ENCODE assay signal across 8 mouse cellular contexts in genomic region chr8:49035519-49035918, GRCm38 (mm10).
DNase-seq lines count a peak whose midpoint lies in the region; ATAC-seq and TF ChIP-seq lines count a peak whose summit lies in the region.

No protein-coding gene starts in this region.

- no peaks in the 10 kb centered on the region for H3K27me3 ChIP-seq in heart, embryonic 10.5 days (ENCODE audit: insufficient read depth, poor library complexity, severe bottlenecking)
- no peaks in the 10 kb centered on the region for H3K27me3 ChIP-seq in heart, embryonic 11.5 days (ENCODE audit: control insufficient read depth, insufficient read depth, low read length)
- no peaks in the 10 kb centered on the region for H3K27me3 ChIP-seq in Patski
- no peaks in the 10 kb centered on the region; the same call in 1 of the 2 replicates for H3K27me3 ChIP-seq in forebrain, embryonic 11.5 days (ENCODE audit: control insufficient read depth, insufficient read depth, low read length)
- no peaks in the 10 kb centered on the region for H3K27me3 ChIP-seq in midbrain, postnatal 0 days (ENCODE audit: insufficient read depth, low read length)
- no peaks in the 10 kb centered on the region for H3K27me3 ChIP-seq in liver, embryonic 12.5 days (replicated peaks)

- no peak overlapping the region for H3K27ac ChIP-seq in heart, embryonic 10.5 days
- no peak overlapping the region for H3K27ac ChIP-seq in heart, embryonic 11.5 days (ENCODE audit: low read depth, low read length)
- no peak overlapping the region for H3K27ac ChIP-seq in forebrain, embryonic 11.5 days (ENCODE audit: low read depth, low read length)
- H3K27ac ChIP-seq in midbrain, postnatal 0 days (ENCODE audit: low read depth, low read length): no peak overlapping the region
- H3K27ac ChIP-seq in liver, embryonic 12.5 days: no peak overlapping the region

- no peaks in the 10 kb centered on the region for H3K36me3 ChIP-seq in heart, embryonic 10.5 days
- no peaks in the 10 kb centered on the region for H3K36me3 ChIP-seq in heart, embryonic 11.5 days (ENCODE audit: control insufficient read depth, insufficient read depth, low read length)
- H3K36me3 ChIP-seq in forebrain, embryonic 11.5 days (ENCODE audit: control insufficient read depth, insufficient read depth, low read length): no peaks in the 10 kb centered on the region
- no peaks in the 10 kb centered on the region for H3K36me3 ChIP-seq in midbrain, postnatal 0 days (ENCODE audit: insufficient read depth, low read length)
- no peaks in the 10 kb centered on the region for H3K36me3 ChIP-seq in liver, embryonic 12.5 days

- H3K9ac ChIP-seq in heart, embryonic 11.5 days (ENCODE audit: low read depth, low read length): no peak overlapping the region
- no peak overlapping the region for H3K9ac ChIP-seq in forebrain, embryonic 11.5 days (ENCODE audit: low read length)
- no peak overlapping the region for H3K9ac ChIP-seq in midbrain, postnatal 0 days (replicated peaks; ENCODE audit: low read length, poor library complexity, severe bottlenecking)
- H3K9ac ChIP-seq in liver, embryonic 12.5 days: no peak overlapping the region

- POLR2A ChIA-PET in Patski (lab: Charles Lee): no interaction called here

- ATAC-seq in heart, embryonic 11.5 days (replicated peaks; ENCODE audit: insufficient number of reproducible peaks, low FRiP score, low TSS enrichment): no peak
- ATAC-seq in Patski: no peak
- ATAC-seq in forebrain, embryonic 11.5 days (replicated peaks; ENCODE audit: low FRiP score): no peak
- no peak for ATAC-seq in midbrain, postnatal 0 days (ENCODE audit: low FRiP score)
- ATAC-seq in liver, embryonic 12.5 days: no peak

- CTCF ChIA-PET in Patski (lab: Charles Lee): no interaction called here

- TF ChIP-seq CTCF in Patski (IDR thresholded peaks at IDR 0.05): peak; percentile 43
- TF ChIP-seq CTCF in midbrain, postnatal 0 days (IDR thresholded peaks at IDR 0.05): peak; percentile 61

- H3K4me2 ChIP-seq in heart, embryonic 11.5 days: no peak overlapping the region
- no peak overlapping the region for H3K4me2 ChIP-seq in forebrain, embryonic 11.5 days (ENCODE audit: low read depth, low read length, severe bottlenecking)
- H3K4me2 ChIP-seq in midbrain, postnatal 0 days (ENCODE audit: low read depth, low read length, poor library complexity, severe bottlenecking): no peak overlapping the region
- H3K4me2 ChIP-seq in liver, embryonic 12.5 days: no peak overlapping the region

- H3K9me3 ChIP-seq in heart, embryonic 10.5 days: no peaks in the 10 kb centered on the region
- H3K9me3 ChIP-seq in heart, embryonic 11.5 days (replicated peaks; ENCODE audit: control insufficient read depth, low read length): no peaks in the 10 kb centered on the region
- no peaks in the 10 kb centered on the region for H3K9me3 ChIP-seq in forebrain, embryonic 11.5 days (ENCODE audit: control insufficient read depth, low read length)
- H3K9me3 ChIP-seq in midbrain, postnatal 0 days (ENCODE audit: low read length): 0 out of 2 replicates have a peak, but pooled peaks cover 3% of the 10 kb centered on the region
- no peaks in the 10 kb centered on the region for H3K9me3 ChIP-seq in liver, embryonic 12.5 days (replicated peaks)

- peak; percentile 76 for DNase-seq in heart, embryonic 10.5 days (ENCODE audit: low spot score)
- DNase-seq in Patski (ENCODE audit: low read depth, low spot score): no peak
- DNase-seq in forebrain, embryonic 11.5 days (ENCODE audit: low spot score): peak; percentile 54
- peak; percentile 39 for DNase-seq in layer of hippocampus, adult 11-12 months (ENCODE audit: low spot score)
- DNase-seq in midbrain, postnatal 0 days (ENCODE audit: low spot score): peak; percentile 63
- DNase-seq in thymus, postnatal 0 days (ENCODE audit: low spot score): no peak

- WGBS in heart, embryonic 10.5 days: 46% methylated on average over 8 of the region's 8 CpGs
- WGBS in heart, embryonic 11.5 days (ENCODE audit: insufficient replicate concordance): 45% methylated on average over 8 of the region's 8 CpGs
- WGBS in forebrain, embryonic 11.5 days: 38% methylated on average over 8 of the region's 8 CpGs
- WGBS in midbrain, postnatal 0 days: 21% methylated on average over 8 of the region's 8 CpGs
- 46% methylated on average over 8 of the region's 8 CpGs for WGBS in liver, embryonic 12.5 days (ENCODE audit: insufficient replicate concordance)

- H3K4me3 ChIP-seq in heart, embryonic 10.5 days: no peak overlapping the region
- H3K4me3 ChIP-seq in heart, embryonic 11.5 days (ENCODE audit: low read depth, low read length): no peak overlapping the region
- H3K4me3 ChIP-seq in forebrain, embryonic 11.5 days (ENCODE audit: low read depth, low read length): no peak overlapping the region
- H3K4me3 ChIP-seq in midbrain, postnatal 0 days (ENCODE audit: low read depth, low read length): no peak overlapping the region
- no peak overlapping the region for H3K4me3 ChIP-seq in liver, embryonic 12.5 days

- in situ Hi-C loops in Patski (cut with MboI; ENCODE audit: low pct_unique_long_range_greater_than_20kb): no loop called here

- H3K4me1 ChIP-seq in heart, embryonic 10.5 days: no peaks in the 10 kb centered on the region
- no peaks in the 10 kb centered on the region for H3K4me1 ChIP-seq in heart, embryonic 11.5 days (ENCODE audit: control insufficient read depth, insufficient read depth, low read length)
- no peaks in the 10 kb centered on the region for H3K4me1 ChIP-seq in forebrain, embryonic 11.5 days (replicated peaks; ENCODE audit: control insufficient read depth, insufficient read depth, low read length)
- no peaks in the 10 kb centered on the region for H3K4me1 ChIP-seq in midbrain, postnatal 0 days (ENCODE audit: insufficient read depth, low read length)
- no peaks in the 10 kb centered on the region for H3K4me1 ChIP-seq in liver, embryonic 12.5 days

Comparison
In these comparisons a context has a peak if more than half of its experiments do, and no peak if none do; other contexts are left out.
1. DNase-seq: peak in heart, embryonic 10.5 days (single experiment), forebrain, embryonic 11.5 days (single experiment), layer of hippocampus, adult 11-12 months (single experiment) and midbrain, postnatal 0 days (single experiment); none in Patski (single experiment) and thymus, postnatal 0 days (single experiment).